Mouse (Mus musculus) frontal cortex, adult (tissue): ENCODE results near the gene Tctex1d1.

Experiments used
- ATAC-seq: cut with Nextera tagmentation; 2 replicates; pipeline ENCODE4 v1.9.2; 2017; ENCODE audit warnings: mild to moderate bottlenecking, moderate library complexity, mixed read lengths; ENCODE audit not compliant: low TSS enrichment

Gene Tctex1d1

GRCm38 (mm10) chr4:102988526-102988925, 10.1 kb downstream of the Tctex1d1 start:
- no peak for ATAC-seq

- ATAC-seq, result no peak
Observed at GRCm38 (mm10) chr4:102989391-102989790, 11.0 kb downstream of the Tctex1d1 start.

GRCm38 (mm10) chr4:102990016-102990415, 11.6 kb downstream of the Tctex1d1 start:
- no peak for ATAC-seq

- no peak for ATAC-seq
Observed at GRCm38 (mm10) chr4:102990595-102991340, 12.4 kb downstream of the Tctex1d1 start.

GRCm38 (mm10) chr4:102991685-102992084, 13.3 kb downstream of the Tctex1d1 start:
- no peak for ATAC-seq

- ATAC-seq, result no peak
Observed at GRCm38 (mm10) chr4:103004681-103005080, 26.3 kb downstream of the Tctex1d1 start.

GRCm38 (mm10) chr4:103005190-103005945, 27.0 kb downstream of the Tctex1d1 start:
- no peak for ATAC-seq

- no peak for ATAC-seq
Observed at GRCm38 (mm10) chr4:103006266-103006665, 27.9 kb downstream of the Tctex1d1 start.

GRCm38 (mm10) chr4:103006943-103007418, 28.6 kb downstream of the Tctex1d1 start:
- no peak for ATAC-seq

GRCm38 (mm10) chr4:103010734-103011133, 32.3 kb downstream of the Tctex1d1 start:
- ATAC-seq, result no peak

GRCm38 (mm10) chr4:103011823-103012222, 33.4 kb downstream of the Tctex1d1 start:
- peak; percentile 77; the same call in 1 of the 2 replicates for ATAC-seq

- peak; percentile 88 for ATAC-seq
Observed at GRCm38 (mm10) chr4:103013490-103013889, 35.1 kb downstream of the Tctex1d1 start.

GRCm38 (mm10) chr4:103026621-103027020, 48.2 kb downstream of the Tctex1d1 start, which contains the start of gene Insl5:
Insl5 (minus strand) TSS chr4:103026842.
- no peak for ATAC-seq

GRCm38 (mm10) chr4:103027745-103028144, 49.3 kb downstream of the Tctex1d1 start:
- ATAC-seq, result no peak

GRCm38 (mm10) chr4:103028177-103029088, 50.0 kb downstream of the Tctex1d1 start:
- ATAC-seq, result no peak

- ATAC-seq, result no peak
Observed at GRCm38 (mm10) chr4:103039103-103039837, 60.9 kb downstream of the Tctex1d1 start.

GRCm38 (mm10) chr4:103039838-103040191, 61.4 kb downstream of the Tctex1d1 start:
- ATAC-seq, result no peak

GRCm38 (mm10) chr4:103042997-103043396, 64.6 kb downstream of the Tctex1d1 start:
- ATAC-seq, result no peak

- ATAC-seq, result no peak
Observed at GRCm38 (mm10) chr4:103048046-103048445, 69.6 kb downstream of the Tctex1d1 start.
